Mouse (Mus musculus): ENCODE data around the gene 2610528J11Rik. TPM values are rescaled to one million over a fixed set of nuclear protein-coding genes. Genes with fewer than 3 reads are reported as not detected.

Gene 2610528J11Rik
- polyA plus RNA-seq, 1 experiment, result not detected

DNA sequence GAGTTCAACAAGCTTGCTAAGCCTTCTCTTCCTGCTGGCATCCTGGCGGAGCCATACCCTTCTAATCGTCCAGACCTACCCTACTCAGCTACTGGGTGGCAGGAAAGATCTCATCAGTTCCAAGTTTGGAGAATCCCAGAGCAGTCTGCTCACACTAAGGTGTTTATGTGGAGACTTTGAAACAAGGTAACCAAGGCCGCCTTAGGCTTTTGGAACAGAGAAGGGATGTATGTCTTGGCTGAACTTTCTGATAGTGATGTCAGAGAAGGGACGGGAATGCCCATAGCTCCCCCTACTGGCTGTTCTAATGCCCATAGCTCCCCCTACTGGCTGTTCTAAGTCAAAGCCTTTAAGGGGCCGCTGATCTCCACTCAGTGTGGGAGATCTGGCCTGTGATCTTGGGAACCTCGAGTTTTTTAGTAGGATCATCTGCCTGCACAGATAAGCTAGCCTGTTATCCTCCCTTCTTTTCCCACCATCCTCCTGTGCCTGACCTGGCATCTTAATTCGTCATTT lies 39.4 kb downstream of the 2610528J11Rik start:
- H3K27me3 ChIP-seq (ENCODE audit: control insufficient read depth, insufficient read depth, low read length), result no peaks in the 10 kb centered on the region
- 31% methylated on average over 7 of the region's 7 CpGs for WGBS
- TF ChIP-seq CTCF (IDR thresholded peaks at IDR 0.05; ENCODE audit: borderline replicate concordance, insufficient read depth, low read depth, low read length) (peak; percentile 47; the same call in 1 of the 2 replicates), POLR2A (IDR thresholded peaks at IDR 0.05; ENCODE audit: borderline replicate concordance, insufficient read depth, low read length) (no peak)
- H3K4me1 ChIP-seq (ENCODE audit: control insufficient read depth, insufficient read depth, low read length), result no peaks in the 10 kb centered on the region
- peak; percentile 21 to 23 for DNase-seq
- H3K27ac ChIP-seq (ENCODE audit: insufficient read depth, low read length), result no peak overlapping the region
- H3K4me3 ChIP-seq (replicated peaks; ENCODE audit: insufficient read depth, low read depth, low read length), result no peak overlapping the region

GRCm38 (mm10) chr4:118568709-118569108 lies 41.9 kb downstream of the 2610528J11Rik start:
- H3K27ac ChIP-seq (ENCODE audit: insufficient read depth, low read length), result no peak overlapping the region
- TF ChIP-seq POLR2A (IDR thresholded peaks at IDR 0.05; ENCODE audit: borderline replicate concordance, insufficient read depth, low read length), result no peak
- no peak for TF ChIP-seq CTCF (IDR thresholded peaks at IDR 0.05; ENCODE audit: borderline replicate concordance, insufficient read depth, low read depth, low read length)
- no peak overlapping the region for H3K4me3 ChIP-seq (replicated peaks; ENCODE audit: insufficient read depth, low read depth, low read length)
- H3K27me3 ChIP-seq (ENCODE audit: control insufficient read depth, insufficient read depth, low read length), result no peaks in the 10 kb centered on the region
- 62% methylated on average over 10 of the region's 10 CpGs for WGBS
- no peak for DNase-seq
- H3K4me1 ChIP-seq (ENCODE audit: control insufficient read depth, insufficient read depth, low read length), result no peaks in the 10 kb centered on the region

DNA sequence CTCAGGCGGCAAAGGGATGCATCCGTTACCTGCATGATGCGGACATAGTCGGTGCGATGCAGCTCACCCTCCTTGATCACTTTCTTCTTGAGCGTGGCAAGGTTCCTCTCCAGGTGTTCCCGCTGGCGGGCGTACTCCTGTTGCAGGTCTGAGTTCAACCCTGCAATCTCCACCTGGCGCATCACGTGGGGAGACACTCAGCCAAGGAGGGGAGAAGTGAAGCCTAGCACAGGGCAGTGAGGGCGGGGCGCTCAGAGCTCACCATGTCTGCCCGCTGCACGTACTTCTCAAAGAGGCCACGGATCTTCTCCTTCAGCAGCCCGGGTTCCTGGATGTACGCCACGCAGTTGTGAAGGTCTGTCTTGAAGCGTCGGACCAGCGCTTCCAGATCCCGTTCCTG lies 42.5 kb downstream of the 2610528J11Rik start:
- H3K27ac ChIP-seq (ENCODE audit: insufficient read depth, low read length), result no peak overlapping the region
- 62% methylated on average over 23 of the region's 23 CpGs for WGBS
- TF ChIP-seq CTCF (IDR thresholded peaks at IDR 0.05; ENCODE audit: borderline replicate concordance, insufficient read depth, low read depth, low read length) (no peak), POLR2A (IDR thresholded peaks at IDR 0.05; ENCODE audit: borderline replicate concordance, insufficient read depth, low read length) (no peak)
- no peaks in the 10 kb centered on the region for H3K27me3 ChIP-seq (ENCODE audit: control insufficient read depth, insufficient read depth, low read length)
- H3K4me3 ChIP-seq (replicated peaks; ENCODE audit: insufficient read depth, low read depth, low read length), result no peak overlapping the region
- H3K4me1 ChIP-seq (ENCODE audit: control insufficient read depth, insufficient read depth, low read length), result no peaks in the 10 kb centered on the region
- DNase-seq, result no peak

- H3K27ac ChIP-seq (ENCODE audit: insufficient read depth, low read length), result no peak overlapping the region
These were observed 44.6 kb downstream of the 2610528J11Rik start for GRCm38 (mm10) chr4:118571441-118571840.

DNA sequence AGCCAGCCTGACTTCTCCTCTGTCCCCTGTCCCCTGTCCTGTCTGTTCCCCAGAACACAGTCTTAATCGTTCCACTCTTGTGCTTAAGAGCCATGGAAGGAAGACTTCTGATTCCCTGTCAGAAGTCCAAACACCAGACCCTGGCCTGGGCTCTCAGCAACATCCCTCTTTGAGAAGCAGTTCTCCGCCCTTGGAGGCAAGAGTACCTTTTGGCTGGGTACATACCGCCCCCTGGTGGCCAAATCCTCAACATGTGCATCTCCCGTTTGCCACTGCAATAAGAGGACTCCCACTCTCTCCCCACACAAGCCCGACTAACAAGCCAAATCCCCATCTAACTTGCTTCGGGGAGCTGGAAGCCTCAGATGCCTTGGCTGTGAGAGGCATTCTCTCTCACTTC lies 49.3 kb downstream of the 2610528J11Rik start:
- WGBS, result 6% methylated on average over 6 of the region's 6 CpGs
- no peaks in the 10 kb centered on the region for H3K27me3 ChIP-seq (ENCODE audit: control insufficient read depth, insufficient read depth, low read length)
- H3K27ac ChIP-seq (ENCODE audit: insufficient read depth, low read length), result no peak overlapping the region
- TF ChIP-seq CTCF (IDR thresholded peaks at IDR 0.05; ENCODE audit: borderline replicate concordance, insufficient read depth, low read depth, low read length) (peak; percentile 66), POLR2A (IDR thresholded peaks at IDR 0.05; ENCODE audit: borderline replicate concordance, insufficient read depth, low read length) (no peak)
- H3K4me3 ChIP-seq (replicated peaks; ENCODE audit: insufficient read depth, low read depth, low read length), result no peak overlapping the region
- DNase-seq, result peak; percentile 44 to 66
- no peaks in the 10 kb centered on the region for H3K4me1 ChIP-seq (ENCODE audit: control insufficient read depth, insufficient read depth, low read length)

More at GRCm38 (mm10) chr4:118571441-118571840, 44.6 kb downstream of the 2610528J11Rik start:
- no peak for DNase-seq
- TF ChIP-seq CTCF (IDR thresholded peaks at IDR 0.05; ENCODE audit: borderline replicate concordance, insufficient read depth, low read depth, low read length) (no peak), POLR2A (IDR thresholded peaks at IDR 0.05; ENCODE audit: borderline replicate concordance, insufficient read depth, low read length) (no peak)
- H3K4me1 ChIP-seq (ENCODE audit: control insufficient read depth, insufficient read depth, low read length), result no peaks in the 10 kb centered on the region
- WGBS, result 21% methylated on average over 15 of the region's 15 CpGs
- H3K27me3 ChIP-seq (ENCODE audit: control insufficient read depth, insufficient read depth, low read length), result no peaks in the 10 kb centered on the region
- H3K4me3 ChIP-seq (replicated peaks; ENCODE audit: insufficient read depth, low read depth, low read length), result no peak overlapping the region

GRCm38 (mm10) chr4:118579313-118579712 lies 52.5 kb downstream of the 2610528J11Rik start:
- TF ChIP-seq POLR2A (IDR thresholded peaks at IDR 0.05; ENCODE audit: borderline replicate concordance, insufficient read depth, low read length), result no peak
- TF ChIP-seq CTCF (IDR thresholded peaks at IDR 0.05; ENCODE audit: borderline replicate concordance, insufficient read depth, low read depth, low read length), result no peak
- H3K4me1 ChIP-seq (ENCODE audit: control insufficient read depth, insufficient read depth, low read length), result no peaks in the 10 kb centered on the region
- 43% methylated on average over 13 of the region's 13 CpGs for WGBS
- no peak overlapping the region for H3K27ac ChIP-seq (ENCODE audit: insufficient read depth, low read length)
- DNase-seq, result no peak
- H3K4me3 ChIP-seq (replicated peaks; ENCODE audit: insufficient read depth, low read depth, low read length), result no peak overlapping the region
- no peaks in the 10 kb centered on the region for H3K27me3 ChIP-seq (ENCODE audit: control insufficient read depth, insufficient read depth, low read length)

Other genes starting within 250 kb of the 2610528J11Rik start
- gene Ptprf, start 235.6 kb upstream of the 2610528J11Rik start, polyA plus RNA-seq (2012; rRNA removed), result 24.5 and 26.9 TPM in 2 replicates
- gene Szt2, start 117.7 kb upstream of the 2610528J11Rik start, polyA plus RNA-seq (2012; rRNA removed), result 38.0 and 38.6 TPM in 2 replicates
- gene Med8, start 117.7 kb upstream of the 2610528J11Rik start, polyA plus RNA-seq (2012; rRNA removed), result 61.0 and 65.8 TPM in 2 replicates
- 79.1 and 85.4 TPM in 2 replicates for gene Elovl1, start 98.9 kb upstream of the 2610528J11Rik start, polyA plus RNA-seq (2012; rRNA removed)
- gene Cdc20, start 89.6 kb upstream of the 2610528J11Rik start, polyA plus RNA-seq (2012; rRNA removed), result 3.4 and 3.6 TPM in 2 replicates
- gene Mpl, start 69.5 kb upstream of the 2610528J11Rik start, polyA plus RNA-seq (2012; rRNA removed), result 0.05 TPM in 2 replicates
- gene Tie1, start 36.9 kb upstream of the 2610528J11Rik start, polyA plus RNA-seq (2012; rRNA removed), result 10.7 and 12.8 TPM in 2 replicates
- gene Tmem125, start 17.0 kb downstream of the 2610528J11Rik start, polyA plus RNA-seq (2012; rRNA removed), result 43.5 and 60.1 TPM in 2 replicates
- gene Cfap57, start 93.8 kb downstream of the 2610528J11Rik start, polyA plus RNA-seq (2012; rRNA removed), result 0.27 and 0.36 TPM in 2 replicates
- 61.9 and 64.0 TPM in 2 replicates for gene Ebna1bp2, start 93.8 kb downstream of the 2610528J11Rik start, polyA plus RNA-seq (2012; rRNA removed)
- gene Olfr62, start 132.0 kb downstream of the 2610528J11Rik start, polyA plus RNA-seq (2012; rRNA removed), result not detected in 2 replicates
- not detected in 2 replicates for gene Olfr1342, start 165.8 kb downstream of the 2610528J11Rik start, polyA plus RNA-seq (2012; rRNA removed)
- gene Olfr1341, start 176.5 kb downstream of the 2610528J11Rik start, polyA plus RNA-seq (2012; rRNA removed), result not detected in 2 replicates
- gene Olfr1340, start 193.1 kb downstream of the 2610528J11Rik start, polyA plus RNA-seq (2012; rRNA removed), result not detected in 2 replicates
- not detected in 2 replicates for gene Olfr1339, start 205.2 kb downstream of the 2610528J11Rik start, polyA plus RNA-seq (2012; rRNA removed)
- gene Olfr1338, start 231.7 kb downstream of the 2610528J11Rik start, polyA plus RNA-seq (2012; rRNA removed), result not detected in 2 replicates

Data from cerebellum, adult 2 months (tissue).